17 mouse cellular contexts compared by ENCODE assay signal in the genomic region with DNA sequence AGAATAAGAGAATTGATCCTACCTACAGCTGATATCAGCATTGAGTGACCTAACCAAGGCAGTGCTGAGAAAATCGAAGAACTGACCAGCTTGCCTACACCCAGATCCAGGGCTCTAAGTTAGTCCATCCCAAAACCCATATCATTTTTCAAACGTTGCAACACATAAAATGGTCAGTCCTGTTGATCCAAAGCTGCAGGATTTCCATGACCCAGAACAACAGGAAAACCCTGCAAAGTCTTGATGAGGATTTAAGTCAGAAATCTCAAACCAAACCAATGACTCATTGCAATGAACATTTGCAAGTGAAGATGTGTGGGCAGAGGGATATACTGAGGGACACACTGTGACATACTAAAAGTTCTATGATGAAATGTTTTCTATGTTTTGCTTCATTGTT.
"Had no signal": no experiment of that assay in that cellular context is flagged by ENCODE, and none has a peak within 500 bp of the region (broad histone marks: within the 10 kb centered on the region; RNA-seq: fewer than 3 reads in every experiment).

No protein-coding gene starts in this region.

- DNase-seq: left cerebral cortex, postnatal 4 days; liver; liver, embryonic 13.5 days; liver, postnatal 0 days; lung, adult 18-20 months; lung, adult 2 months; lung, embryonic 14.5 days; lung, postnatal 10 days; lung, postnatal 14 days; lung, postnatal 36 days; lung, postnatal 4 days; midbrain, embryonic 14.5 days had no signal

- ATAC-seq: liver, embryonic 12.5 days; liver, postnatal 0 days; lung, postnatal 0 days; midbrain, embryonic 13.5 days; midbrain, embryonic 15.5 days; midbrain, embryonic 16.5 days had no signal
